Mouse (Mus musculus): Measurements from ENCODE around the gene Ddo. TPM values are rescaled to one million over a fixed set of nuclear protein-coding genes. Genes with fewer than 3 reads are reported as not detected.

The Ddo gene
- total RNA-seq, 2 experiments from 2014 or later = 8.5 to 12.7 TPM

DNA sequence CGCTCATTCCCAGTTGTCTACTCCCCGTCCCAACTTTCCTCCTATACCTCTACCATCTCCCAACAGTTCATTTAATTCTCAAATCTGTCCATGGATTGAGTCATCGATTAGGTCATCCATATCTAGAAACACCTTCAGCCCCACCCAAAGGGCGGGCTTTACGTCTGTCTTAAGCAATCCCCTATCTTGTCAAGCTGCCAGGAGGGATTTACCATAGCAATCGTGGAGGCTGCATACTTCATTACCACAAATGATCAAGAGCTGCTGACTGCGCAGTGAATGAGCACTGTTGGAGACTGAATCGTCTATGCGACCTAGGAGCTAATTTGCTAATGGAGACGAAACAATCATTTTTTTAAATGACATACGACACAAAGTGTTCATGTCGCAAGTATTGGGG, 19.0 kb downstream of the Ddo start:
- intact Hi-C loops (cut with DNase I) = no loop called here
- DNase-seq (ENCODE audit: low spot score in 2 of 2) = no peak

DNA sequence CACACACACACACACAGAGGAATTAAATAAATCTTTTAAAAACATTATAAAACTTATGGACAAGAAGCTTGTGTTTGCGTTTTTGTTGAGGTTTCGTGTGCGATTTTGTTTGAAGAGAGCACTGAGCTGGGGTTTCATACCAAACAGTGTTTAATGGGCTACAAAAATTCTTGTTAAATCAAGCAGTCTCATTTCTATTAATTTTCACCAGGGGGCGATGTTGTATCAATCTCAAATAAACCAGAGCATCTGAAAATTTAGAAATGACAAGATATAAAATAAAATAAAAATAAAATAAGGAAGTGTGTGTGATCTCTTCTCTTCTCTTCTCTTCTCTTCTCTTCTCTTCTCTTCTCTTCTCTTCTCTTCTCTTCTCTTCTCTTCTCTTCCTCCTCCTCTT, 19.8 kb downstream of the Ddo start:
- DNase-seq (ENCODE audit: low spot score in 2 of 2) = no peak
- intact Hi-C loops (cut with DNase I) = loop anchor here (1.0 to 10.0 kb wide), 4 partner anchors 178 to 635 kb away; no protein-coding TSS in a partner anchor

DNA sequence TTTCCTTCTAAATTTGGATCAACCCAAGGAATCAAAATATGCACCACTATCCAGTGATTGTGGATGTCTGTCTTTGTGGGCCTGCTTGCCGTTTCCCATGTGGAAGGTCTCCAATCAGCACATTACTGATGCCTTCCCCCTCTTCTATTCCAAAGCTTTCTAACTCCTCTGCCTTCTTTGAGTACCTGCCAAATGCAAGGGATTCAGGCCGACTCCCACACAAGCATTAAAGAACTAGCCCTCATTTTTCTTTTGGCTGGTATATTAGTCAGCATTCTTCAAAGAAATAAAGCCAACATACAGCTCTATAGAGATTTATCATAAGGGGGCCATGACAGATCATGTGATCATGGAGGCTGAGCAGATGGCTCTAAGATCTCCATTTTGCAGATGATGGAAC, 21.9 kb downstream of the Ddo start:
- intact Hi-C loops (cut with DNase I) = loop anchor here (1.0 to 10.0 kb wide), 3 partner anchors 31 to 633 kb away; no protein-coding TSS in a partner anchor

DNA sequence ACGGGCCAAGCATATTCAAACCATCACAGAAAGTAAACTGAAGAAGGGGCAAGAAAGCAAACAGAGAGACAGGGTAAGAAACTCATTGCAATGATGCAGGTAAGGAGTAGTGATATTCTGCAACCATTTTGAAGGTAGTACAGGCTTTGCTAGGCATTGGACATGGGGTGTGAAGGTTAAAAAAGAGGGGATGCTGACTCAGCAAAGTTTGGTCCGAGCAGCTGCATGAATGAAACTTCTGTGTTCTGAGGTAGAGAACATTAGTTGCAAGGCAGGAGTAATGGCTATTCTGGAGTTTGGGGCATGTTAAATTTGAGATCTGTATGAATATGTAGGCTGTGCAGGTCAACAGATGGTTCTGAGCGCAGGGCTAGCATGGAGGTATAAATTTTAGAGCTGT, 35.5 kb downstream of the Ddo start:
- no peak for DNase-seq (ENCODE audit: low spot score in 2 of 2)
- intact Hi-C loops (cut with DNase I) = no loop called here

More for the DNA sequence above, 21.9 kb downstream of the Ddo start:
- DNase-seq (ENCODE audit: low spot score in 2 of 2) = no peak

DNA sequence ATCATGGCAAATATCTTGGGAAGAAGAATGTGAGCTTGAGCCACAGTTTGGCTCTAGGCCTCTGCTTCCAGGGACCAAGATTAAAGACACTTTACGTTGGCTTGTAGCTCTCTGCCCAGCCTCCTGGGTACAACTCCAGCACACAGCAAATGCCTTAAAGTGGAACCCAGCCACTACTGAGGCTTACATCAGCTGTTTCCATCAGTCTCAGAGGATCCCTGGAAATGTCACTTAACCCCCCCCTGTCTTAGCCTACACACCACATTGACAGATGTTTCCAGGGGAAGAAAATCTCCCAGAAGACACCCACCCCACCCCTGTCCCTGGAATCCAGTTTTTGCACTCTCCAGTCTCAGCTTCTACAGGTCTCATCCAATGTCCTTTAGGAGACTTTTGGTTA, 37.1 kb downstream of the Ddo start:
- no peak for DNase-seq (ENCODE audit: low spot score in 2 of 2)
- intact Hi-C loops (cut with DNase I) = no loop called here

DNA sequence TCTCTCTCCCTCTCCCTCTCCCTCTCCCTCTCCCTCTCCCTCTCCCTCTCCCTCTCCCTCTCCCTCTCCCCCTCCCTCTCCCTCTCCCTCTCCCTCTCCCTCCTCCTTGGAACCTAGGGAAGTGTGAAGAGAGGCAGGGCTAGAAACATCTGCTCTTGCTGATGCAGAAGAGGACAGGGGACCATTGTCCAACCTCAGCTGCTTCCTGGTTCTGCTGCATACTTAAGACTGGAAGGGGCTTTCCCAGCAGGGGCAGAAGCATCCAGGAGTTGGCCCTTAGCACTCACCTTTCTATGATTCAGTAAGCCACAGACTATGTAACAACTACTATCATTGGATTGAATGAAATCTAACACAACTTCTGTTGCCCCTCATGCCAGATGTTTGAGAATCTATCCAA, 38.8 kb downstream of the Ddo start:
- intact Hi-C loops (cut with DNase I) = no loop called here
- no peak for DNase-seq (ENCODE audit: low spot score in 2 of 2)

DNA sequence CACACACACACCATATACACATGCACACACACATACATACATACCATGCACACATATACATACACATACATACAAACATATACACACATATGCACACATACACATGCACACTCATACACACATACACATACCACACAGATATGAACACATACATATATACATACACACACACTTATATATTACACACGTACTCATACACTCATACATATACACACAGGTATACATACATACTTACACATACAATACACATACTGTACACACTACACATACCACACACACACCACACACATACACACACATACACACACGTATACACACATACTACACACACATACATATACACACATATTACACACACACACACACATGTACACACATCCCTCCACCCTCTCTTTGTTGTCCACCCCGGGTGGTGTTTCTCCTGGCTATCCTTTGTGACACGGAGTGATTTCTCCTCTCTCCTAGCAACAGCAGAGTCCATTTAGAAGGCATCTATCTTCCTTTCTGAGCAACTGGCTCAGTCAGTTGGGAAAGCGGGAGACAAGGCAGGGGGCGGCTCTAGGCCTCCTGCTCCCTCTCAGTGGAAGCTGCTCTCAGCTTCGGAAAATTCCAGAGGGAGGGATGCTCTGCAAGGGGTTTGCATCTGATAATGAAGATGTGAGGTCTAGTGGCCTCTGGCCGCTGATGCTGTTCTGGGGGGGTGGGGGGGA, 42.9 kb downstream of the Ddo start:
- intact Hi-C loops (cut with DNase I) = no loop called here
- DNase-seq (ENCODE audit: low spot score in 2 of 2) = no peak

DNA sequence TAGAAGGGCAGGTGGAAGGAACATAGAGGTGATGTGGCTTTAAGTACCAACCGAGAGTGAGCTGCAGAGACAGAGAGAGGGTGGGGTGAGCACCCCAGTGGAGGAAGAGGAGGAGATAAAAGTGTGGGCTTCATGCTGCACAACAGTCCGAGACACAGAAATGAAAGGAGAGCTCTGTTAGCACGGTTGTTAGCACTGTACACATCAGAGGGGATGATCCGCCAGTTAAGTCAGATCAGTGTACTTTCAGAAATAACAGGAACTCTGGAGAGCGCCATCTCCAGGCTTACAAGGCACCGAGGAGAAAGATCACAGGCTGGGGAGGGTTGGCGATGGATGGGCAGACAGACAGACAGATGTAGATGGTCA, 43.5 kb downstream of the Ddo start:
- intact Hi-C loops (cut with DNase I) = no loop called here
- no peak for DNase-seq (ENCODE audit: low spot score in 2 of 2)

DNA sequence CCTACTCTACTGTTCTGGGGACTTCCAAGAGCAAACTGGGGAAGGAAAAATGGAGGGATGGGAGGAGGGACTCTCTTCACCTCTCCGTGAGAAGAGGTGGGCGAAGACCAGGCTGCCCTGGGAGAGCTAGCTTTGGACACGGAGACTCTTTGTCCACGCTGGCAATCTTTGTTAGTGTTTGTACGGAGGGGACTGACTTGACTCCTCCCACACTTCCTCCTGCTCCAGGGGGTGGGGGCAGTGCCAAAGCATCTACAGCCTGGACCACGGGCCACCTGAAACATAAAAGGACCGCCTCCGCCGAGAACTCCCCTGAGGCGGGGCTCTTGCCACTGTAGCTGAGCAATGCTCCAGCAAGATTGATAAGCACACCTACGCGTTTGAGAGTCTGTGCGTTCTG, 44.3 kb downstream of the Ddo start:
- DNase-seq (ENCODE audit: low spot score in 2 of 2) = no peak
- intact Hi-C loops (cut with DNase I) = no loop called here

DNA sequence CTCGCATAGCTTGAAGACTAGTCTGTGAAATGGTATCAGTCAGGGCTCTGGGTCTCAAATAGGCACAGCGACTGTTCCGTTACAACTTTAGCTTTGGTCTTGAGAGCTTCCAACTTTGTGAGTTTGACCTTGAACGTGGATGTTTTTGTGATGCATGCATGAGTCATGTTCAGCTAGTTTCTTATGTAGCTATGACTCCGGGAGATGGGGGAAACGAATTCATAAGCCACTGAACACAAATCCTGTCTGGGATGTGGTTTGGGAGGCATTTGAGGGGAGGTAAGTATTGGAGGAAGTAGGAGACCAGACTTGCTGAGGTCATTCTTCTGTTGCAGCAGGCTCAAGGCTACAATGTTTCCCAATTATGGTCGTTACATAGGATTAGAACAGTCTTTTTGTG, 46.1 kb downstream of the Ddo start:
- no peak for DNase-seq (ENCODE audit: low spot score in 2 of 2)
- intact Hi-C loops (cut with DNase I) = no loop called here

DNA sequence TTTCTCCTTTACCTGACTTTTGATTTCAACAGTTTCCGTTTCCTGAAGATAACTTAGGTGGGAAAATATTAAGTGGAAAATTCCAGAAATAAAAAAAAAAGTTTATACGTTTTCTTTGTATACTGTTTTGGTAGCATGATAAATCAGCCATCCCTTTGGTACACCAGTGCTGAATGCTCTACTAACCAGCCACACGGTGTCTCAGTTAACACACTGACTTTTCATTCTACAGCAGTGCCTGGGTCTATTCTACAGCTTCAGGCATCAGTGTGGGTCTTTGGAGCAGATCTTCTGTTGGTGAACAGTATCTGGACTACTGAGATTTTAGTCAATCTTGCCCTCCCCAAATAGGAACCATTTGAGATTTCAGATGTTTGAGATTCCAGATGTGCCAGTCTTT, 48.7 kb downstream of the Ddo start:
- DNase-seq (ENCODE audit: low spot score in 2 of 2) = no peak

DNA sequence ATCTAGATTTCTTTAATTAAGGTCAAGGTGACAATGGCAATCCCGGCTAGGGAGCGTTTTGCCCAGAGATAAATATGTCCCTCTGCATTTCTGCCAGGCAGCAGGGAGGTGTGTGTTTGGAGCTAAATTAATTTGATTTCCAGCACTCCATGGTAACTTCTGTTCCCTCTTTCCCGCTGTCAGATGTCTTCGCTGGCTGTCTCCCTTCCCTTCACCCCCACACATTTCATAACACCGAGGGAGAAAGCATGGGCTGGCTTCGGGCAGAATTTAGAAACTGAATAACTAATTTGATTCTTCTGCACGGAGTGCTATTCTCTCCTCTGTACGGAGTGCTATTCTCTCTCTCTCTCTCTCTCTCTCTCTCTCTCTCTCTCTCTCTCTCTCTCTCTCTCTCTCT, 52.7 kb downstream of the Ddo start:
- DNase-seq (ENCODE audit: low spot score in 2 of 2) = peak; percentile 68 to 77
- intact Hi-C loops (cut with DNase I) = loop anchor here (1.0 to 2.0 kb wide), 2 partner anchors 30 to 202 kb away; no protein-coding TSS in a partner anchor

More for the DNA sequence above, 48.7 kb downstream of the Ddo start:
- intact Hi-C loops (cut with DNase I) = no loop called here

DNA sequence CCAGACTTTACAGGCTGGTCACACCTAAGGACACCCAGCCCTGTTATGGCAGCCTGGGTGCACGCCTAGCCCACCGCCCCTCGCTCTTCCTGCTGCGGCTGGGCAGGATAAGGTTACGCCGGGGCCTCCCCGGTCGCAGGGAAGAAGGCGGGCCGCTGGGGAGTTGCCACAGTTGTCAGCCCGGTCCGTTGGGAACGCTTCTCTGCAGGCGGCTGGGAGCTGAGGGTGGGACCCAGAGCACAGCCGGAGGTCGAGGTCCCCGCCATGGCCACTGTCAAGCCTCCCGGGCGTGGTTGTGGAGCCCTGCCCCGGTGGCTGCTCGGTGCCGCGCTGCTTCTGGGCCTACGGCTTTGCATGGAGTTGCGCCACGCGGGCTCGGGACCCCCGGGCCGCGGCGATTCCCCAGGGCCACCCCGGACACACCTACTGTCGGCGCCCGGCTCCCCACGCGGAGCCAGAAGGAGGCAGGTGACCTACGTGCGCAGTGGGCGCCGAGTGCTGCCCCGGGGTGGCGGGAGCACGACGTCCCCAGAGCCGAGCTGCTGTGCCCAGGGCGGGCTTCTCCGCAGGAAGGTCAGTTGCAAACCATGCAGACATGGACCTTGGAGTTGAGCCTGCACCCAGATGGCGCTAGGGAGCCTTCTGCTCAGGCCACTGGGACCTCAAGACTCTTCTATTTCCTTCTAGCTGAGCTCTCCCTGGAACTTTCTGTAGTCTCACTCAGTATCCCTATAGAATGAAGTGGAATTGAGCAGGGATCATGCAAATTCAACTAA, 53.5 kb downstream of the Ddo start, which contains the start of gene Mettl24:
Gene Mettl24, plus strand, starts transcription at position 191 of the 776 bp plus-strand sequence.
- intact Hi-C loops (cut with DNase I) = loop anchor here (1.0 to 2.0 kb wide), 2 partner anchors 160 to 202 kb away; no protein-coding TSS in a partner anchor
- peak; percentile 68 to 74 for DNase-seq (ENCODE audit: low spot score in 2 of 2)

DNA sequence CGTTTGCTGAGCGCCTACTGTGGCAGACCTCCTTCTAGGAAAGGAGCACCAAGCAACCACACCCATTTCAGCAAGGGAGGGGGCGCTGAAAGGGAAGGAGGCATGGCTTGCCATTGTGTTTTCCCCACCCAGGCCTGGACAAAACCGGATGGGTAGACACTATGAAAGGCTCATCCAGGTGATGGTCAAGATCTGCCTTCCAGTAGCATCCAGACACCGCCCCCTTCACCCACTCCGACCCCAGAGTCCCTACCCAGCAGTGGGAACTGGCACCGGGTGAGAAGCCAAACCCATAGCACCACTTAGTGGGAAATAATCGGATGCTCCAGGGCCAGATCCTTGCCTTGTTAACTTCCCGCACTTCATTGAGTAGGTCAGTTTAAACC, 54.0 kb downstream of the Ddo start:
- intact Hi-C loops (cut with DNase I) = loop anchor here (1.0 to 2.0 kb wide), 2 partner anchors 159 to 201 kb away; no protein-coding TSS in a partner anchor
- DNase-seq (ENCODE audit: low spot score in 2 of 2) = peak in 1 of 2 experiments; percentile 48

DNA sequence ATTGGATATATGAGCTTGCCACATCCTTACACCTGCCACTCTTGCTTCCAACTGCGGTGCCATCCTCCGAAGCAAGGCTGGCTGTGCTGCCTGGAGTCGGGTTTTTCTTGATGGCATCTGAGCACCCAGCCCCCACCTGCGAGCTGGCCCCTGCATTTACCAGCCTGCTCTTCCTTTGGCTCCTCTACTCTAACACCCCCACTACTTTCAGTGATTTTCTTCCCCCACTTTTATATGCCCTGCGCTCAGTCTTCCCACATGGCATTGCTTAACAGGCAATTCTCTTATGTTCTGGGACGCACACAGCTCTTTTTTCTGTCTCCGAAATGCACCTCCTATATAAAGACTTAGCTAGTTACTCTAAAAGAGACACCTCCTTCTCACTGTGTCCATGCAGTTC, 54.5 kb downstream of the Ddo start:
- peak; percentile 49 to 73 for DNase-seq (ENCODE audit: low spot score in 2 of 2)
- intact Hi-C loops (cut with DNase I) = no loop called here

DNA sequence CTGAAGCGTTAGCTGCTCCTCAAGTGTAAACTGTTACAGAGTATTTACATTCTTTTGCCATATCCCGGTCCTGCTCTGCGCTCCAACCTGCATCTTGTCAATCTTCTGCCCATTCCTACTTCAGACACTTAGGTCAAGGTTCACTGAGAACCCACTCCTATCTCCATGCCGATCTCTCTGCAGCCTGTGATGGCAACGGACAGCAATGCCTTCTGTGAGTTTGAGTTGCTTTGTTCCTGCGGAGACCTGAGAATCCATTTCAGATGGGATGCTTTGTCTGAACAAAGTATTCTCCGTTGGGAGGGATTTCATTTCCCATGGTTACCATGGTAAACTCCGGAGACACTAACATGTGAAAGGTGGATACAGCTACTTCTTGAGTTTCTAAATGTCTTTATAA, 55.8 kb downstream of the Ddo start:
- DNase-seq (ENCODE audit: low spot score in 2 of 2) = peak in 1 of 2 experiments; percentile 1
- intact Hi-C loops (cut with DNase I) = loop anchor here (5.0 kb wide), 1 partner anchor 77 kb away; no protein-coding TSS in a partner anchor

DNA sequence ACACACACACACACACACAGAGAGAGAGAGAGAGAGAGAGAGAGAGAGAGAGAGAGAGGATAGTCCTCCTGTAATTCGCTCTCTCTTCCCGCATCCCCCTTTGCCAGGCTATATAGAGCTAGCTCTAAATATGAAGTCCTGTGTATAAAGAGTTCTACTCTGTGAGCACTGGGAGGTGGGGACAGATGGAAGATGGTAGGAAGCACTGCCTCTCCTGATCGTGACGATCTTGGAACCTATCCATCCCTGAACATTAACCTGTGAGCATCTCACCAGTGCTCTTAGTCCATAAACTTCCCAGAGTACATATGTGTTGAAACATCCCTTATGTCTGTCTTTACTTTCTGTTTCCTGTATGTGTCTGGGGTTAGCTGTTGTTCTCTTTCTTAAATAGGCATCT, 57.2 kb downstream of the Ddo start:
- DNase-seq (ENCODE audit: low spot score in 2 of 2) = peak in 1 of 2 experiments; percentile 8
- intact Hi-C loops (cut with DNase I) = loop anchor here (5.0 kb wide), 1 partner anchor 75 kb away; no protein-coding TSS in a partner anchor

DNA sequence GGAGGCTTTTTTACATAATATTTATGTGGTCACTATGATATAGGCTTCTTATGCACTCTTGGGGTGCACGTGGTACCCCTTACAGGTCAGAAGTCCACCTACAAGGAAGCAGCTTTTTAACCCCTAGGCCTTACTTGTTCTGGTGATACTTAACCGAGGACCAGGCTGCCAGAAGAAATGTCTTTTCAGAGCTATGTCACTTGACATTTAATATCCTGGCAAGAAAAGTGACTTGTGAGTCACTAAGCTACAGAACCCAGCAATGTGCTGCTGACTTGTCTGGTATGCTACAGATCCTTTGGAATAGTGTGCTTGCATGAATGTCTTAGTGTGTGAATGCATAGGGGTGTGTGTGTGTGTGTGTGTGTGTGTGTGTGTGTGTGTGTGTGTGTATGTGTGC, 57.6 kb downstream of the Ddo start:
- intact Hi-C loops (cut with DNase I) = loop anchor here (5.0 kb wide), 1 partner anchor 75 kb away; no protein-coding TSS in a partner anchor
- no peak for DNase-seq (ENCODE audit: low spot score in 2 of 2)

DNA sequence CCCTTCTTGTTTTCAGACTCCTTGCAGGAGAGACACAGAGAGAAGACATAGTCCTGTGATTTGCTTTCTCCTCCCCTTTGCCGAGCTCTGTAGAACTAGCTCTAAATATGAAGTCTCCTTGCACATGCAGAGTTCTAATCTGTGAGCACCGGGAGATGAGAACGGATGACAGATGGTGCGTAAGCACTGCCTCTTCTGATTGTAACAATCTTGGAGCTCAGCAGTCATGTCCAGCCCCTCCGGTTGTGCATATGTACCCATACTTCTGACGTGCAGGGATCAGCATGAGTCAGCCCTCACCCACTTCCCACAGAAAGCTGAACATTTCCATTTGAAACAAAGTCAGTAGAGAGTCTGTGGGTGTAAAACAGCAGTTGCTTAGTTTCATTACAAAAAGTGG, 58.5 kb downstream of the Ddo start:
- intact Hi-C loops (cut with DNase I) = loop anchor here (2.0 to 5.0 kb wide), 3 partner anchors 23 to 74 kb away; no protein-coding TSS in a partner anchor
- DNase-seq (ENCODE audit: low spot score in 2 of 2) = peak; percentile 79

DNA sequence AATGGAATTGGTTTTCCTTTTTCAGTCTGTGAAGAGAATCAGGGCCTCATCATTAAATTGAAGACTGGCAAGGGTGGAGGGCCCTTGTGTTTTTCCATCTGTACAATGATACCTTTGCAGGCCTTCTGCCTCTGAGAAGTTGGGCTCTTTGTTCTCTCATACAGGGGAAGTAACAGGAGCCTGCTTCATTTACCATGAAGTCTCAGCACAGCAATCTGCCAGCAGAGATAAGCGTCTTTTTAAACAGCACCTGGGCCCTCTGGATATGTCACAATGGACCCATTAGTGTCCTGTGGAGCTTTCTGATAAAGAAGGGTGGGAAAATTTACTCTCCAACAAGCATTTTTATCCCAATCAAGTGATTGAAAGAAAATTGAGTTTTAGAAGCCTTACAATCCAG, 59.1 kb downstream of the Ddo start:
- no peak for DNase-seq (ENCODE audit: low spot score in 2 of 2)
- intact Hi-C loops (cut with DNase I) = loop anchor here (2.0 to 5.0 kb wide), 3 partner anchors 22 to 73 kb away; no protein-coding TSS in a partner anchor
